Mouse (Mus musculus): ENCODE results near the gene Bicc1. TPM values are rescaled to one million over a fixed set of nuclear protein-coding genes. Genes with fewer than 3 reads are reported as not detected.
A peak's percentile ranks its signal among the peaks of the same experiment; 100 is the strongest.
"Not testable (repeated sequence)": the region's sequence is repeated elsewhere in the genome, so short reads cannot be mapped to it uniquely, and the experiment has no call there.

Bicc1 gene
- total RNA-seq, 2 experiments from 2014 or later = 29.2 to 34.9 TPM

GRCm38 (mm10) chr10:70996051-70996450 is 163.4 kb downstream of the Bicc1 start:
- no peak for DNase-seq

- DNase-seq = no peak
Observed at GRCm38 (mm10) chr10:70994135-70994497, 165.4 kb downstream of the Bicc1 start.

- no peak for DNase-seq
Observed at GRCm38 (mm10) chr10:70993497-70994134, 165.9 kb downstream of the Bicc1 start.

- DNase-seq = no peak
Observed at GRCm38 (mm10) chr10:70987396-70987795, 172.1 kb downstream of the Bicc1 start.

- no peak for DNase-seq
Observed at GRCm38 (mm10) chr10:70983036-70983670, 176.3 kb downstream of the Bicc1 start.

GRCm38 (mm10) chr10:70982156-70982555 is 177.3 kb downstream of the Bicc1 start:
- DNase-seq = no peak

GRCm38 (mm10) chr10:70979657-70980056 is 179.8 kb downstream of the Bicc1 start:
- DNase-seq = no peak

- DNase-seq = no peak
Observed at GRCm38 (mm10) chr10:70977141-70977540, 182.4 kb downstream of the Bicc1 start.

GRCm38 (mm10) chr10:70976633-70977032 is 182.9 kb downstream of the Bicc1 start:
- no peak for DNase-seq

GRCm38 (mm10) chr10:70971156-70971555 is 188.3 kb downstream of the Bicc1 start:
- no peak for DNase-seq

- no peak for DNase-seq
Observed at GRCm38 (mm10) chr10:70968848-70969683, 190.4 kb downstream of the Bicc1 start.

- DNase-seq = peak; percentile 58
Observed at GRCm38 (mm10) chr10:70966642-70967345, 192.7 kb downstream of the Bicc1 start.

- DNase-seq = no peak
Observed at GRCm38 (mm10) chr10:70964706-70965105, 194.8 kb downstream of the Bicc1 start.

- DNase-seq = no peak
Observed at GRCm38 (mm10) chr10:70963599-70964193, 195.8 kb downstream of the Bicc1 start.

- DNase-seq = no peak
Observed at GRCm38 (mm10) chr10:70961641-70962040, 197.9 kb downstream of the Bicc1 start.

- DNase-seq = not testable (repeated sequence)
Observed at GRCm38 (mm10) chr10:70960396-70960795, 199.1 kb downstream of the Bicc1 start.

- DNase-seq = no peak
Observed at GRCm38 (mm10) chr10:70952770-70953147, 206.7 kb downstream of the Bicc1 start.

GRCm38 (mm10) chr10:70952056-70952769 is 207.3 kb downstream of the Bicc1 start:
- no peak for DNase-seq

GRCm38 (mm10) chr10:70950105-70950424 is 209.4 kb downstream of the Bicc1 start:
- DNase-seq = no peak

GRCm38 (mm10) chr10:70949254-70950104 is 210.0 kb downstream of the Bicc1 start:
- DNase-seq = no peak

GRCm38 (mm10) chr10:70948276-70948675 is 211.2 kb downstream of the Bicc1 start:
- DNase-seq = no peak
